Mouse (Mus musculus) brain, embryonic 14.5 days (tissue): ENCODE measurements around the gene Nabp2. TPM values are rescaled to one million over a fixed set of nuclear protein-coding genes. Genes with fewer than 3 reads are reported as not detected.

Source experiments
- DNase-seq: peaks from one replicate; pipeline ENCODE4 v3.0.0-alpha.2; 2011; ENCODE audit warnings: low read depth
- CTCF ChIP-seq: fragments of 200-500 bp; IDR thresholded peaks from 2 replicates; pipeline ENCODE4 v1.5.1; 2012; ENCODE audit warnings: inconsistent platforms, mild to moderate bottlenecking, moderate library complexity, borderline replicate concordance; ENCODE audit not compliant: insufficient read depth, insufficient read length; ENCODE audit errors: extremely low read depth
- POLR2A ChIP-seq: fragments of 200-500 bp; IDR thresholded peaks from 2 replicates; pipeline ENCODE4 v1.6.1; 2012; ENCODE audit warnings: mild to moderate bottlenecking, inconsistent platforms, borderline replicate concordance; ENCODE audit not compliant: poor library complexity, insufficient read depth, insufficient read length, severe bottlenecking; ENCODE audit errors: extremely low read depth
- polyA plus RNA-seq: library from polyadenylated mRNA; depleted of rRNA; stranded (reverse); fragments of >200 nt; gene quantifications from 2 replicates; pipeline ENCODE4 v1.2.3, GENCODE M21; 2012

Nabp2 gene
- polyA plus RNA-seq, 1 experiment, result 96.8 TPM

DNA sequence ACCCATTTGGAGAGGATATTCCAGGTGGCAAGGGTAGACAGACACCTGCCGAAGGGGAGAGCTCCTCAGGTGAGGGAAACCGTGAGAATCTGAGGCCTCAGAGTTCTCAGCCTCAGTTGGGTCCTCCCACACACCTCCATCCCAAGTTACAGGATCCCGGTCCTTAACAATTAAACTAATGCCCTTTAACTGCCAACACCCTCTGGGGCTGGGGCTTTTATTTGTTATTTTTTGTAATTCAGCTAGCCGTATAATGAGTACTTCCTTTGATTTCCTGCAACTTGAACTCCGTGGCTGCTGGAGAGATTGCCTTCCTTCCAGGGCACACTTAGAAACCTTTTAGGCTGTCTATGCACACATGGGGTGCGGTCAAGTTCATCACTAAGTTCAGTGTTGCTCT lies 33.1 kb upstream of the Nabp2 start:
- TF ChIP-seq POLR2A (no peak), CTCF (no peak)
- no peak for DNase-seq

DNA sequence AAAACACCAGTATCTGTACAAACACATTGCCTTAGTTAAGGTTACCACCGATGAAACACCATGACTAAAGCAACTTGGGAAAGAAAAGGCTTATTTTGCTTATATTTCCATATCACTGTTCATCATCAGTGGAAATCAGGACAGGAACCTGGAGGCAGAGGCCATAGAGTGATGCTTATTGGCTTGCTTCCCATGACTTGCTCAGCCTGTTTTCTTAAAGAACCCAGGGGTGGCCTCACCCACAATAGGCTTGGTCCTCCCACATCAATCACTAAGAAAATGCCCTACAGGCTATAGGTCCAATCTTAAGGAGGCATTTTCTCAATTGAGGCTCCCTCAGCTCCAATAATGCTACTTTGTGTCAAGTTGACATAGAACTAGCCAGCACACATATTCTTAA lies 31.4 kb upstream of the Nabp2 start:
- TF ChIP-seq CTCF, result no peak
- no peak for TF ChIP-seq POLR2A
- DNase-seq, result no peak

DNA sequence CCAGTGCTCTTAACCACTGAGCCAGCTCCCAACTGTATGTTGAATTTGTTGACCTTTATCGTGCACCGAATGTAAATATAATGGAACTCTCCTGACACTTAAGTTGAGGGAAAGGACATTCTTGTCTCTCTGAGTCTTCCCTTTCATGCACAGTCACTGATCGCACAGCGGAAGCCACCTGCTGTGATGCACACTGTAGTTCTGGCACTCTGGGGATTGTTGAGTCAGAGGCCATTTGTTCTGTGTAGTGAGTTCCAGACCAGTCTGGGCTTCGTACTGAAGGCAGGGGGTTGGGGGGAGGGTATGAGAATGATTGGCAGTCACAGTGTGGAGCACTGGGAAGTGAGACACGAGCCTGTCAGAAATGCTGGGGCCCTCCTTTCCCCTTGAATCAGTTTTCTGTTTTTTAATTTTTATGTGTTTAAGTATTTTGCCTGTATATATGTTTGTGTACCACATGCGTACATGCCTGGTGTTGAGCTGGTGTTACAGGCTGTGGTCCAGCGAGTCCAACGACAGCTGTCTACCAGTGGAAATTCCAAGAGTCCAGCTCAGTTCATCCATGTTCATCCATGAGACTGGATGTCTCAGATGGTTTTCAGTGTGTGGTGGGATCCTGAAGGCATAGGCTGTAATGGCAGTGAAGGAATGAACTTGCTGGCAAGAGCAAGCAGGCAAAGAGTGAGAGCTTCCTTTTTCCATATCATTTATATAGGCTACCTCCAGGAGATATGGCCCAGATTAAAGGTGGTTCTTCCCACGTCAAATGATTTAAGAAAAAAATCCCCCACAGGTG lies 30.2 kb upstream of the Nabp2 start:
- no peak for DNase-seq

DNA sequence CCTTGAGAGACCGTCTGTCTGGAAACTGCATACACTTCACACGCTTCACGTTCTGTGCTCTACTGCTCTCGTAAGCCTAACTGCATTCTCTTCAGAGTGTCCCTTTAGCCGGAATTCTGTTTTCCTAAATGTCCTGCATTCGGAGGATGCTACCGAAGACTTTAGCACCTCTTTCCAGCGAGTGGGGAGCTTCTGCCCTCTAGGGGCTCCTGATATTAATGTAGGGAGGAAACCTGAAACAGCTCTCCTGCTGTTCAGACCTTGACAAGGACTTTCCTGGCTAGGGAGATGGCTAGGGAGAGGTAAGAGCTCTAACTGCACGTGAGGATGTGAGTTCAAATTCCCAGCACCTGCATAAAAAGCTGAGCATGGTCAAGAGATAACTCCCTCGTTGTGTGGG lies 29.1 kb upstream of the Nabp2 start:
- peak; percentile 31 for DNase-seq
- no peak for TF ChIP-seq POLR2A
- peak; percentile 47; the same call in 1 of the 2 replicates for TF ChIP-seq CTCF

More for the DNA sequence above, 30.2 kb upstream of the Nabp2 start:
- TF ChIP-seq POLR2A, result no peak
- TF ChIP-seq CTCF, result no peak

DNA sequence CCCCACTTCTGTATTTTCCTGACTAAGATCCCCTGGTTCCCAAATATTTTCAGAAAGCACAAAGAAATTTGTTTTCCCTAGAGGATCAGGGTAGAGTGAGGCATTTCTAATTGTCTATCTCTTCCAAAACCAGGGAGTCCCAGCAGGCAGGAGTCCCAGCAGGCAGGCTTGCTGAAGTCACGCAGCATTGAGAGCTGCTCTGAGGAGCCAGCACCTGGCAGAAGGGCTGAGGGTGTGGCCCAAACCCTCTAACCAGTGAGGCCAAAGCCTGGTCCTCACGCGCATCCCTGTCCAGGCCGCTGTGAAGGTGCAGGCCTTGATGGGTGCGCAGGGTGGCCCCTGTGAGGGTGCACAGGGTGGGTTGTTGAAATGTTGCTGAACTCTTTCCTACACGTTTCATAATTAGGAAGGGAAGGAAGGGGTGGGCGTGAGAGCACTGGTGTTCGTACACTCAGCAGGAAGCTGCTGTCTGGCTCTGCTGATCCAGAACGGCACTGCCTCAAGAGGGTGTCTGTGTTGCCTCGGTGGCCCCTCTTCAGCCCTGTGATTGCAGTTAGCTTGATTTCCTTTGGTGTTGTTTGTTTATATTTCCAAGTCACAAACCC lies 27.5 kb upstream of the Nabp2 start:
- TF ChIP-seq CTCF (no peak), POLR2A (no peak)
- no peak for DNase-seq

DNA sequence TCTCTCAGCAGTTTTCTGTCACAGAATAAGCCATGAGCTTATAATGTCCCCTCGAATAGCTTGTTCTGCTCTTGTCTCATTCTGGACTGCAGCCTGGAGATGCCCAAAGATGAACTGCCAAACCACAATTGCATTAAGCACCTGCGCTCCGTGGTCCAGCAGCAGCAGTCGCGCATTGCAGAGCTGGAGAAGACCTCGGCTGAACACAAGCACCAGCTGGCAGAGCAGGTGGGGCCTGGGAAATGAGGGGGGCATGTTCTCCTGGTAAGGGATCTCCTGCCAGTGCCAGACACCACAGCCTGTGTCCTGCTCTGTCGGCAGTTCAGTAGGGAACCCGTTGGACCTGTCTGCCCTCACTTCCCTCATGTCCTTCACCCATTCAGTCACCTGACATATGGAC lies 25.1 kb upstream of the Nabp2 start:
- peak; percentile 28 for DNase-seq
- TF ChIP-seq CTCF, result no peak

DNA sequence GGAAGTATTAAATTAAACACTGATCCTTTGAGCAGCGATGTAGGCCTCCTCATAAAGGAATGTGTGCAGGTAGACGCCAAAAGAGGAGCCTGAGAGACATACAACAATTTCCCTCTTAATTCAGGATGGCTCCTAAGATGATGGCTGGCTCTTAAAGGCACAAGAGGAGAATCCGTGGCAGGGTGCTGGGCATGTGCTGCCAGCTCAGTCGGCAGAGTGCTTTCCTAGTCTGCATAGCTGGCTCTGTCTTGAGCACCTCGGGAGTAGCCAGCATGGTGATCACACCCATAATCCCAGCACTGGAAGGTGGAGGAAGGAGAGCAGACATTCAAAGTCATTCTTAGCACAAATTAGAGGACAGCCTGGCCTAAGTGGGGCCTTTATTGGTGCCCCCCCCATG lies 24.6 kb upstream of the Nabp2 start:
- no peak for DNase-seq

DNA sequence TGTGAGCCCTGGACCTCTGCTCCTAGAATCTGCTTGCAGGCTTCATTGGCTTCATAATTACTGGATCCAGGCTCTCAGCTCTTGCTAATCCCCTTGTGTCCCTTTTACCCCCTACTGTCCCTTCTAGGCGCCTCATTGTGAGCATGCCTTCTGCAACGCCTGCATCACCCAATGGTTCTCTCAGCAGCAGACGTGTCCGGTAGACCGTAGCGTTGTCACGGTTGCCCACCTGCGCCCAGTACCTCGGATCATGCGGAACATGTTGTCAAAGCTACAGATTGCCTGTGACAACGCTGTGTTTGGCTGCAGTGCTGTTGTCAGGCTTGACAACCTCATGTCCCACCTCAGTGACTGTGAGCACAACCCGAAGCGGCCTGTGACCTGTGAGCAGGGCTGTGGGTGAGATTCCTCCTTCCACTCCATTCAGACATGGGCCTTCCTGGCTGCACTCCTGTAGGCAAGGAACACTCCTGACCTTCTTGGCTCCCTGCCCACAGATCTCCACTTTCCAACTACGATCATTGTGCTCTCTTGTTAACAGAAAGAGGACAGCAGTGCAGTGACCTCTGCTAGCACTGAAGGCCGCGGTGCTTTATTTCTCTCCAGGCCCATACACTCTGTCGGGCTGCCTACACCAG lies 24.0 kb upstream of the Nabp2 start:
- TF ChIP-seq POLR2A (no peak), CTCF (no peak)
- peak; percentile 24 for DNase-seq

More for the DNA sequence above, 24.6 kb upstream of the Nabp2 start:
- no peak for TF ChIP-seq CTCF
- no peak for TF ChIP-seq POLR2A

DNA sequence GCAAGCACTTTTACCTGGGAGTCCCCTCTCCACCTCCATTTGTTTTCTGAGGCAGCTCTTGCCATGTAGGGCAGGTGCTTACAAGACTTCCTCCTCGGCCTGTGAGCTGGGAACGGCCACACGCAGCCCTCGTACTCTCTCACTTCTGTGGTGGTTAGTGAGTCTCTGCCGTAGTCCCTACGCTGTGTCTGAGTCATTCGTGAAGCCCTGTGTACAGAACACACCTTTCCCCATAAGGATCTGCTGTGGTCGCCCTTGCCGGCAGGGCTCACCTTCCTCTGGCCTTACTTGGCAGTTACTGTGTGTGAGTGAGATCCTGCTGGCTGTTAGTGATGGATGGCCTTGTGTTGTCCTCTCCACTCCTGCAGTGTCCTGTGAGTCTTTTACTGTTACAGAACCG lies 23.4 kb upstream of the Nabp2 start:
- TF ChIP-seq CTCF, result no peak
- no peak for TF ChIP-seq POLR2A
- no peak for DNase-seq

DNA sequence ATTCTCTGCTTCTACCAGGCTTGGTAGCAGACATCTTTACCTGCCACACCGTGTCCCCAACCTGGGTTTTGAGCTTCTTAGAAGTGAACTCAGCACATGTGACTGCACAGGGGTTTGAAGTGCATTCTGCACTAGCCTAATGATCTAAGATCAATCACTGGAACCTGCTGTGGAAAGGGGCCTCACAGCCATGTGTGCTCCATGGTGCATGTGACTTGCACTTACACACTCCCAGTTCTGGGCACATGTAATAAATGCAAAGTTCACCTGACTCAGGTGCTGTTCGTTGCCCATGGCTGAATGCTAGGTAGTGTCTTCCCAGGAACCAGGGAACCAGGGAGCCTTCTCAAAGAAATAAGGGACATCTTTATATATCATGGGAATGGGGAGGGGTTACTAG lies 22.1 kb upstream of the Nabp2 start:
- TF ChIP-seq POLR2A, result no peak
- TF ChIP-seq CTCF, result no peak
- DNase-seq, result no peak

DNA sequence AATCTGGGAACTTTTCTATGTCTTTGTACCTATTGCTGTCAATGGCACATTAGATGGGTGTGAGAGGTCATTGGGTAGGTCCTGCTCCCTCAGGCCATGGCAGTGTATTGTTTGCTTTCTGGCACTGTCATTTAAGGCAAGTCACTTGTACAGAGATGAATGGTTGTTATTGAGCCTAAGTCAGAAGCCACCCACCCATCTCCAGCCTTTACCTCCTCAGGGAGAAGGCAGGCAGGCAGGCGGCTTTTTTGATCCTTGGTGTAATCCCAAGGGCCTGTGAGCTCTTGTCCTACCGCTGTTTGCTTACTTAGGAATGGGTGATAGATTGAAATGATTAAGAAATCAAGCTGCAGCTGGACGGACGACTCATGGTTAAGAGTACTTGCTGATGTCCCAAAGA lies 18.2 kb upstream of the Nabp2 start:
- no peak for TF ChIP-seq CTCF
- no peak for TF ChIP-seq POLR2A
- DNase-seq, result no peak
